Mouse (Mus musculus): Measurements from ENCODE around the gene Knstrn. TPM values are rescaled to one million over a fixed set of nuclear protein-coding genes. Genes with fewer than 3 reads are reported as not detected.

Knstrn gene
- total and polyA plus RNA-seq, 3 experiments = 80.6 to 138 (median 132) TPM

DNA sequence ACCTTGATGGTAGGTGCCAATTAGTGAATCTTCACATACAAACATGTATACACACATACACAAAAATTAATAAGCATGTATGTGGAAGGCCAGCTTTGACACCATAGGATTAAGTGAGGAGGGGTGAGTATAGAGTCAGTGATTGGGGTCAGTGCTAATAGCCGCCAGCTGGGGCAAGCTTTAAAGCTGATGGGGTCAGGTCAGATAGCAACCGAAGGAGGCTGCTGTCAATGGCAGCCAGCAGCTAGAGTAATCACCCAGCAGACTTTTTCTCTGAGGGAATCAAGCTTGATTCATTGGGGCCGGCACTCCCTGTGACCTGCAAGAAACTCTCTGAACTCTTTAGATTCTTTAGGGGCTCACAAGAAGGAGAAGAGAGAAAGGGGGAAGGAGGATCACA is 38.0 kb downstream of the Knstrn start:
- Histone ChIP-seq H3K9me3 (replicated peaks; ENCODE audit: insufficient read depth, low read length) (no peaks in the 10 kb centered on the region), H3K4me3 (ENCODE audit: control insufficient read depth in 1 of 2, insufficient read depth in 1 of 2, low read depth in 2 of 2, low read length in 2 of 2) (no peak overlapping the region), H3K27me3 (ENCODE audit: control insufficient read depth in 1 of 2, insufficient read depth in 2 of 2, low read length in 2 of 2) (no peaks in the 10 kb centered on the region; a peak in 1 of 4 replicates), H3K79me2 (ENCODE audit: control insufficient read depth, insufficient read depth, low read length, poor library complexity) (no peaks in the 10 kb centered on the region), H3K4me1 (ENCODE audit: control insufficient read depth in 1 of 2, insufficient read depth in 2 of 2, low read length in 2 of 2) (no peaks in the 10 kb centered on the region), H3K9ac (ENCODE audit: control insufficient read depth, low read depth, low read length, poor library complexity, severe bottlenecking) (no peak overlapping the region), H3K36me3 (ENCODE audit: control insufficient read depth in 1 of 2, insufficient read depth in 2 of 2, low read length in 2 of 2) (no peaks in the 10 kb centered on the region), H3K27ac (ENCODE audit: control insufficient read depth, low read depth, low read length) (no peak overlapping the region)
- no peak for TF ChIP-seq KAT2A (conservative IDR thresholded peaks at IDR 0.05; ENCODE audit: low read depth, low read length)
- no peak for TF ChIP-seq ZKSCAN1 (IDR thresholded peaks at IDR 0.05; ENCODE audit: low read depth, low read length)
- no peak for TF ChIP-seq USF2 (IDR thresholded peaks at IDR 0.05; ENCODE audit: borderline replicate concordance in 1 of 2, insufficient read depth in 1 of 2, low read depth in 1 of 2, low read length in 2 of 2)
- TF ChIP-seq GABPA (IDR thresholded peaks at IDR 0.05; ENCODE audit: low read depth, low read length) = no peak
- no peak for TF ChIP-seq RAD21 (IDR thresholded peaks at IDR 0.05; ENCODE audit: low read depth, low read length)
- no peak for TF ChIP-seq NRF1 (IDR thresholded peaks at IDR 0.05; ENCODE audit: insufficient read depth, low read depth, low read length, poor library complexity, severe bottlenecking)
- no peak for TF ChIP-seq MXI1 (IDR thresholded peaks at IDR 0.05; ENCODE audit: low read depth, low read length)
- no peak for TF ChIP-seq TBP (IDR thresholded peaks at IDR 0.05; ENCODE audit: low read depth, low read length)
- no peak for TF ChIP-seq SMC3 (IDR thresholded peaks at IDR 0.05; ENCODE audit: low read depth, low read length)
- no peak for TF ChIP-seq ZC3H11A (IDR thresholded peaks at IDR 0.05; ENCODE audit: low read depth, low read length)
- TF ChIP-seq MEF2A (IDR thresholded peaks at IDR 0.05; ENCODE audit: extremely low read depth, insufficient replicate concordance, low read depth, low read length, poor library complexity, severe bottlenecking) = no peak
- TF ChIP-seq SIN3A (IDR thresholded peaks at IDR 0.05; ENCODE audit: low read length) = no peak
- no peak for TF ChIP-seq EP300 (IDR thresholded peaks at IDR 0.05; ENCODE audit: low read depth in 1 of 2, low read length in 2 of 2)
- TF ChIP-seq HCFC1 (IDR thresholded peaks at IDR 0.05; ENCODE audit: low read depth, low read length) = no peak
- no peak for TF ChIP-seq POLR2AphosphoS2 (IDR thresholded peaks at IDR 0.05; ENCODE audit: low read length)
- no peak for DNase-seq (ENCODE audit: low read depth, low spot score)

DNA sequence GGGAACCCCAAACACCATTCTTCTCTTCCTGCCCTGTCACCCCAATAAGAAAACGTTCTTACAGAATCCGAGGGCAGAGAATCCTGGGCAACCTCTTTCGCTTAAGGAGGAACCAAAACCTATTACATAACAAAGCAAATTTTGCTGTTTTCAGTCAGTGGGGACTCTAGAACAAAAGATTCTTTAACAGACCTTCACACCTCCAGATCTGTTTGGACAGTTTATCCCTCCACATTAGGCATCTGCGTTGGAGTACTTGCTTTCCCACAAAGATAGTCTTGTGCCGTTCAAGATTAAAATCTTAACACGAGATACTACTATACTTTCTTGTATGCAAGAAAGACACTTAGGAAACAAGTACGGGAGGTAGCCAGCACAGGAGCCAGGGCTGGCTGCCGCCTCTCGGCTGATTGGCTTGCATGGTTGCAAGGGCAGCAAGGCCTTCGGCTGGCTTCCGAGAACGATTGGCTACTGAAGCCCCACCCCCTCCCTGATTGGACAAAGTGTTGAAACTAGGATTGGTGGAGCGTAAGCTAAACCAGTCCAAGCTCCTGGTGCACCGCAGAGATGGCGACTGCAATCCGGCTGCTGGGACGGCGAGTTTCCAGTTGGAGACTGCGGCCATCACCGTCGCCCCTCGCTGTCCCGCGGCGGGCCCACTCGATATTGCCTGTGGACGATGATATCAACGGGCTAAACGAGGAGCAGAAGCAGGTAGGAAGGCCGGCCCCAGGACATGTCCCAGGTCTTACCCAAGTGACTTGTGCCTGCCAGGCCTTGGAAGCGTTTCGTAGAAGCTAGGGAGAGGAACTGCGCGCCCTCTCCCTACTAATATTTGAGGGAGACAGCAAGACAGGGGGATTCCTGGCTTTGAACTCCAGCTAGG is 47.9 kb downstream of the Knstrn start, which contains the start of gene Ivd:
Gene Ivd (plus strand): TSS at position 501 of the 886 bp plus-strand sequence.
- no peaks in the 10 kb centered on the region for H3K9me3 ChIP-seq (replicated peaks; ENCODE audit: insufficient read depth, low read length)
- peak within 1 kb of the TSS; percentile 77 for H3K9ac ChIP-seq (ENCODE audit: control insufficient read depth, low read depth, low read length, poor library complexity, severe bottlenecking)
- H3K79me2 ChIP-seq (ENCODE audit: control insufficient read depth, insufficient read depth, low read length, poor library complexity) = peaks cover 3% of the 10 kb centered on the region; the same call in 1 of the 2 replicates
- H3K36me3 ChIP-seq (ENCODE audit: control insufficient read depth in 1 of 2, insufficient read depth in 2 of 2, low read length in 2 of 2) = no peaks in the 10 kb centered on the region; a peak in 1 of 4 replicates
- H3K4me3 ChIP-seq (ENCODE audit: control insufficient read depth in 1 of 2, insufficient read depth in 1 of 2, low read depth in 2 of 2, low read length in 2 of 2) = peak within 1 kb of the TSS; percentile 86 to 93
- no peaks in the 10 kb centered on the region for H3K27me3 ChIP-seq (ENCODE audit: control insufficient read depth in 1 of 2, insufficient read depth in 2 of 2, low read length in 2 of 2)
- H3K27ac ChIP-seq (ENCODE audit: control insufficient read depth, low read depth, low read length) = 0 out of 2 replicates have a peak within 1 kb of the TSS, but pooled peaks have one; percentile 39
- DNase-seq (ENCODE audit: low read depth, low spot score) = peak; percentile 99
- TF ChIP-seq BHLHE40 (IDR thresholded peaks at IDR 0.05; ENCODE audit: borderline replicate concordance, low read depth, low read length) (0 out of 2 replicates have a peak, but pooled peaks have one; percentile 9), MXI1 (IDR thresholded peaks at IDR 0.05; ENCODE audit: low read depth, low read length) (peak; percentile 18; the same call in 1 of the 2 replicates), JUND (IDR thresholded peaks at IDR 0.05; ENCODE audit: low read depth, low read length) (no peak), NELFE (IDR thresholded peaks at IDR 0.05; ENCODE audit: low read depth, low read length) (peak; percentile 71), CTCF (IDR thresholded peaks at IDR 0.05 in 2 of 3, conservative IDR thresholded peaks at IDR 0.05 in 1 of 3; ENCODE audit: control insufficient read depth in 1 of 3, insufficient read depth in 1 of 3, low read depth in 2 of 3, low read length in 3 of 3, poor library complexity in 1 of 3, severe bottlenecking in 1 of 3) (no peak), CHD2 (IDR thresholded peaks at IDR 0.05; ENCODE audit: low read length) (peak; percentile 77), SIN3A (IDR thresholded peaks at IDR 0.05; ENCODE audit: low read length) (peak; percentile 71; the same call in 1 of the 2 replicates), POLR2A (IDR thresholded peaks at IDR 0.05; ENCODE audit: control insufficient read depth in 1 of 2, insufficient read depth in 1 of 2, low read depth in 1 of 2, low read length in 2 of 2, poor library complexity in 1 of 2) (peak; percentile 73 to 87; a peak in 3 of 4 replicates), POLR2AphosphoS2 (IDR thresholded peaks at IDR 0.05; ENCODE audit: low read length) (peak; percentile 67; the same call in 1 of the 2 replicates), EP300 (IDR thresholded peaks at IDR 0.05; ENCODE audit: low read depth in 1 of 2, low read length in 2 of 2) (0 out of 4 replicates have a peak, but pooled peaks of 1 of the 2 experiments have one; percentile 20), TCF12 (IDR thresholded peaks at IDR 0.05; ENCODE audit: low read depth, low read length) (peak; percentile 32; the same call in 1 of the 2 replicates), MAX (IDR thresholded peaks at IDR 0.05; ENCODE audit: low read length) (peak; percentile 35; the same call in 1 of the 2 replicates), HCFC1 (IDR thresholded peaks at IDR 0.05; ENCODE audit: low read depth, low read length) (peak; percentile 69; the same call in 1 of the 2 replicates), ETS1 (IDR thresholded peaks at IDR 0.05; ENCODE audit: low read depth, low read length) (peak; percentile 39; the same call in 1 of the 2 replicates), ZC3H11A (IDR thresholded peaks at IDR 0.05; ENCODE audit: low read depth, low read length) (no peak), KAT2A (conservative IDR thresholded peaks at IDR 0.05; ENCODE audit: low read depth, low read length) (no peak), USF2 (IDR thresholded peaks at IDR 0.05; ENCODE audit: borderline replicate concordance in 1 of 2, insufficient read depth in 1 of 2, low read depth in 1 of 2, low read length in 2 of 2) (no peak), TBP (IDR thresholded peaks at IDR 0.05; ENCODE audit: low read depth, low read length) (peak; percentile 24; the same call in 1 of the 2 replicates)
- H3K4me1 ChIP-seq (ENCODE audit: control insufficient read depth in 1 of 2, insufficient read depth in 2 of 2, low read length in 2 of 2) = peaks cover 0 to 5% of the 10 kb centered on the region in 2 experiments; a peak in 2 of 4 replicates

All from MEL (cell line).